Mouse (Mus musculus) heart, embryonic 13.5 days (tissue): ENCODE results near the gene Sectm1b. TPM values are rescaled to one million over a fixed set of nuclear protein-coding genes. Genes with fewer than 3 reads are reported as not detected.

Source experiments
- ATAC-seq: fragments of 200-750 bp; cut with Nextera tagmentation; 2 replicates; pipeline ENCODE4 v1.8.0; 2017; ENCODE audit warnings: moderate TSS enrichment; ENCODE audit not compliant: insufficient number of reproducible peaks, low FRiP score, low TSS enrichment; ENCODE audit errors: extremely low read depth
- H3K27ac ChIP-seq: fragments of 300-500 bp; sonication (generic); replicated peaks from 2 replicates; pipeline ENCODE4 v1.5.1; 2015; ENCODE audit warnings: moderate library complexity, mild to moderate bottlenecking, inconsistent platforms
- H3K27me3 ChIP-seq: fragments of 300-500 bp; sonication (generic); replicated peaks from 2 replicates; pipeline ENCODE4 v1.6.1; 2015; ENCODE audit warnings: mild to moderate bottlenecking, inconsistent platforms
- H3K36me3 ChIP-seq: fragments of 300-500 bp; sonication (generic); 2 replicates; pipeline ENCODE4 v1.6.1; 2015; ENCODE audit warnings: mild to moderate bottlenecking, inconsistent platforms
- H3K4me1 ChIP-seq: fragments of 300-500 bp; sonication (generic); 2 replicates; pipeline ENCODE4 v1.6.1; 2015; ENCODE audit warnings: inconsistent platforms
- H3K4me2 ChIP-seq: fragments of 300-500 bp; sonication (generic); 2 replicates; pipeline ENCODE4 v1.6.1; 2015; ENCODE audit warnings: inconsistent platforms, mild to moderate bottlenecking, moderate library complexity
- H3K4me3 ChIP-seq: fragments of 300-500 bp; sonication (generic); 2 replicates; pipeline ENCODE4 v1.5.1; 2015; ENCODE audit warnings: moderate library complexity, mild to moderate bottlenecking, inconsistent platforms
- H3K9ac ChIP-seq: fragments of 300-500 bp; sonication (generic); 2 replicates; pipeline ENCODE4 v1.6.1; 2015; ENCODE audit warnings: inconsistent platforms, mild to moderate bottlenecking, moderate library complexity
- H3K9me3 ChIP-seq: fragments of 300-500 bp; sonication (generic); 2 replicates; pipeline ENCODE4 v1.6.1; 2016; ENCODE audit warnings: inconsistent platforms
- WGBS: fragments of 180-500 bp; shearing (Covaris S2); methylation state at CpG from one replicate; pipeline ENCODE4 v1.1.7; 2015; ENCODE audit warnings: mixed read lengths; 5-methylcytosine and 5-hydroxymethylcytosine counted together
- polyA plus RNA-seq: library from polyadenylated mRNA; unstranded; fragments of >200 nt; fragmentation: Nextera tagmentation; extraction: Ambion mirVana; gene quantifications from 2 replicates; pipeline ENCODE4 v1.2.1, GENCODE M21; 2015

The Sectm1b gene
- polyA plus RNA-seq, 1 experiment from 2014 or later, result not detected

DNA sequence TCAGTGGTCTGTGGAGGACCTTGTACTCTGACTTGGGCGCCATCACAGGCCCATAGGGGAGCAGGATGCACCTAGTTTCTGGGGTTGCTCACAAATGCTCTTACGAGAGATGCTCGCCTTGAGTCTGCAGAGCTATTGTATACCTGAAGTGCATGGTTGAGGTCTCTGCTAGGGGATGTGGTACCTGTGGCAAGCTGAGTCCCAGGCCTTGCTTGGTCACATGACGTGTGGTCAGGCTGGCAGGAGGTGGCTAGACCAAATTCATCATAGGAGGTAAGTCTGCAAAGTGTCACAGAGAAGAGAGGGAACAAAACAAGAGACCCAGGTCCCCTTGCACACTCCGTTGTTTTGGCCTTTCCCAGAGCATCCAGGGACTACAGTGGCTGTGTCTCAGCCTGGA lies 43.9 kb downstream of the Sectm1b start:
- Histone ChIP-seq H3K9ac (no peak overlapping the region), H3K36me3 (no peaks in the 10 kb centered on the region), H3K27me3 (0 out of 2 replicates have a peak, but pooled peaks cover 2% of the 10 kb centered on the region), H3K4me2 (no peak overlapping the region), H3K27ac (no peak overlapping the region), H3K9me3 (no peaks in the 10 kb centered on the region), H3K4me1 (peaks cover 15% of the 10 kb centered on the region), H3K4me3 (no peak overlapping the region)
- 82% methylated on average over 5 of the region's 5 CpGs for WGBS
- no peak for ATAC-seq

GRCm38 (mm10) chr11:121017703-121018102 lies 45.7 kb downstream of the Sectm1b start:
- Histone ChIP-seq H3K27me3 (0 out of 2 replicates have a peak, but pooled peaks cover 2% of the 10 kb centered on the region), H3K4me1 (peaks cover 15% of the 10 kb centered on the region), H3K27ac (no peak overlapping the region), H3K9ac (no peak overlapping the region), H3K9me3 (no peaks in the 10 kb centered on the region), H3K4me2 (no peak overlapping the region), H3K36me3 (no peaks in the 10 kb centered on the region), H3K4me3 (no peak overlapping the region)
- no peak; the same call in 1 of the 2 replicates for ATAC-seq
- WGBS, result 36% methylated on average over 3 of the region's 3 CpGs

- WGBS, result 33% methylated on average over 6 of the region's 6 CpGs
- no peaks in the 10 kb centered on the region for H3K9me3 ChIP-seq
- H3K4me1 ChIP-seq, result peaks cover 15% of the 10 kb centered on the region
- H3K36me3 ChIP-seq, result no peaks in the 10 kb centered on the region
- no peak overlapping the region for H3K4me3 ChIP-seq
- peak overlapping the region; percentile 45; the same call in 1 of the 2 replicates for H3K27ac ChIP-seq
- H3K4me2 ChIP-seq, result 0 out of 2 replicates have a peak overlapping the region, but pooled peaks have one; percentile 69
- no peak overlapping the region for H3K9ac ChIP-seq
- 0 out of 2 replicates have a peak, but pooled peaks cover 2% of the 10 kb centered on the region for H3K27me3 ChIP-seq
- ATAC-seq, result no peak
These were observed 47.9 kb downstream of the Sectm1b start for GRCm38 (mm10) chr11:121015472-121015871.

DNA sequence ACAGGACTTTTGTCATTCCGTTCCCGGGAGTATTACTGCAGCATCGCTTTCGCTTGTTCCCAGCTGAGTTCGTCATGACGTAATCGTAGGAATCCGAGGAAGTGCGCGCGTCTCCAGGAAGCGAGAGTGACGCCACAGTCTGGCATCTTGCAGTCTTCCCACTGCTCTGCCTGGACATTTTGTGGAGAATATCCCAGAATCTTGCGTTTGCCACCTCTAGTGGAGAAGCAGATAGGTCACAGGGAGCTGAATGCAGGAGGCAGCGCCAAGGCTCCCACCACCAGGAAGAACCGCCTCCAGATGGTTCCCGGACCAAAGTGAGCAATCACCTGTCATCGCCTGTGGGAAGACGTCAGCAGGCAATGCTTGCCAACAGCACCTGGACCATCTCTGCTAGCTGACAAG lies 48.5 kb downstream of the Sectm1b start:
- 27% methylated on average over 19 of the region's 19 CpGs for WGBS
- ATAC-seq, result no peak

DNA sequence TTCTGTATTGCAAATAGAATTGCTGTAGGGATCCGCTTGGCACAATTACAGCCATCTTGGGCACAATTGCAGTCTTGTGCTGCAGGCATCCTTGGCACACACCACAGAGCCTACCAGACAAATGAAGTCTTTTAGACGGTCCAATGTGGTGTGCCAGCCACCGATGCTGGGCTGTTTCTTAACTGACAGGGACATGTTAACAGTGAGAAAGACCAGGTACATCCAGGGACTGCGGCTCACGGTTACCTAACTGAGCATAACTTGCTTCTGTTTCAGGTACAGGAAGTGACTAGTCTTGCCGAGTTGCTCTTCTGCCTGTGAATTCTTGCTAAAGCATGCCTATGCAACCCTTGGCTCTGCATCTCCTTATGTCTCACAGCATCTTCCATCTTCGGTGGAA lies 49.7 kb downstream of the Sectm1b start:
- H3K27ac ChIP-seq, result no peak overlapping the region
- H3K4me3 ChIP-seq, result no peak overlapping the region
- WGBS, result 76% methylated on average over 7 of the region's 7 CpGs
- peaks cover 15% of the 10 kb centered on the region for H3K4me1 ChIP-seq
- 0 out of 2 replicates have a peak, but pooled peaks cover 2% of the 10 kb centered on the region for H3K27me3 ChIP-seq
- ATAC-seq, result no peak
- H3K36me3 ChIP-seq, result no peaks in the 10 kb centered on the region
- H3K4me2 ChIP-seq, result no peak overlapping the region
- H3K9me3 ChIP-seq, result no peaks in the 10 kb centered on the region
- no peak overlapping the region for H3K9ac ChIP-seq

More for the DNA sequence above, 48.5 kb downstream of the Sectm1b start:
- H3K4me3 ChIP-seq, result peak overlapping the region; percentile 42
- H3K27ac ChIP-seq, result peak overlapping the region; percentile 26
- H3K9ac ChIP-seq, result peak overlapping the region; percentile 20
- no peaks in the 10 kb centered on the region for H3K36me3 ChIP-seq
- H3K4me2 ChIP-seq, result peak overlapping the region; percentile 69
- 0 out of 2 replicates have a peak, but pooled peaks cover 2% of the 10 kb centered on the region for H3K27me3 ChIP-seq
- peaks cover 15% of the 10 kb centered on the region for H3K4me1 ChIP-seq
- H3K9me3 ChIP-seq, result no peaks in the 10 kb centered on the region

DNA sequence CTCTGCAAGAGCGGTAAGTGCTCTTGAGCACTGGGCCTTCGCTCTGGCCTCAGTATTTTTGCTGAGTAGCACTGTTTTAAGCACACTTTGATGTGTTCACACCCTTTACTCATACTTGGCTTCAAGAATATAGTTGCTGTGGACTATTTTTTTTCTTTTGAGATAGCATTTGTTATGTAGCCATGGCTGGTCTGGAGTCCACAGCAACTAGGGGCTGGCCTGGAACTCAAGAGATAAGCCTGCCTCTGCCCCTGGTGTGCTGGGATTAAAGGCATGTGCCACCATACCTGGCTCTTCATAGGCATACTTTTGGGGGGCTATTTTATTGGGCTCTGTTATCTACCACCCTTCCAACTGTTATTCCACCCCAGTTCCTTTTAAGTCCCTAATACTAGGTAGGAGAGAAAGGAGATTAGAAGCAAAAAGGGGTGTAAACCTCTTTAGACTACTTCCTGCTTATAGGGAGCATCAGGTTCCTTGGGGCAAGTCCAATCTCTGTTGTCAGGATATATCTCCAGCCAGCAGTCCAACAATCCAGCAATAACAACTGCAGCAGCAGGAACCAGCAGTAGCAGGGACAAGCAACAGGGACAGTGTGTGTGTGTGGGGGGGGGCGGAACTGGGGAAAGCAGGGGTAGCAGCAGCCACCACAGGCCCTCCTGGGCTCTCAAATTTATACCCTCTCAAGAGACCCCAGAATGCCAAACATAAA lies 53.2 kb downstream of the Sectm1b start:
- WGBS, result 93% methylated on average over 3 of the region's 3 CpGs
- Histone ChIP-seq H3K4me1 (peaks cover 12% of the 10 kb centered on the region; the same call in 1 of the 2 replicates), H3K4me2 (no peak overlapping the region), H3K27ac (no peak overlapping the region), H3K9ac (no peak overlapping the region), H3K4me3 (no peak overlapping the region), H3K36me3 (no peaks in the 10 kb centered on the region), H3K27me3 (no peaks in the 10 kb centered on the region), H3K9me3 (no peaks in the 10 kb centered on the region)
- no peak for ATAC-seq

- WGBS, result 59% methylated on average over 6 of the region's 6 CpGs
- H3K9me3 ChIP-seq, result no peaks in the 10 kb centered on the region
These were observed 57.2 kb downstream of the Sectm1b start for GRCm38 (mm10) chr11:121006184-121006583.

DNA sequence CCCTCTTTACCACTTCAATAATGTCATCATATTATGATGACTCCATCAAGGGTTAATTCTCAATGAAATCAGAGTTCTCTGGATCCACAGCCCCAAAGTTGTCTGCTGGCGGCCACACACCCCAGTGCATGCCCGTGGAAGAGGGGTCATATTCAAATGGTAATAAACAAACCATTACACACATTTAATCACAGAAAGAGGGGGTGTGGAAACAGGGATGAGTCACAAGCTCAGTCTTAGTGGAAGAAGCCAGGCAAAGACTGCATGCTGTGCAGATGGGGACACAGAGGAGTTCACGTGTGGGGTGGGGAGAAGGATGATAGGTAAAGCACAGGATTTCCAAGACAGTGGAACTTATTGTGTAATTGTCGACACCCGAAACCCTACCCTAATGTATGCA lies 59.1 kb downstream of the Sectm1b start:
- ATAC-seq, result no peak
- Histone ChIP-seq H3K9ac (no peak overlapping the region), H3K4me1 (peaks cover 11% of the 10 kb centered on the region), H3K27ac (no peak overlapping the region), H3K36me3 (no peaks in the 10 kb centered on the region; the same call in none of the 2 replicates), H3K27me3 (peaks cover 4% of the 10 kb centered on the region; the same call in 1 of the 2 replicates), H3K4me2 (no peak overlapping the region), H3K9me3 (no peaks in the 10 kb centered on the region), H3K4me3 (no peak overlapping the region)
- WGBS, result 62% methylated on average over 5 of the region's 5 CpGs

More at GRCm38 (mm10) chr11:121006184-121006583, 57.2 kb downstream of the Sectm1b start:
- no peak overlapping the region for H3K4me2 ChIP-seq
- H3K36me3 ChIP-seq, result no peaks in the 10 kb centered on the region
- ATAC-seq, result no peak
- H3K4me1 ChIP-seq, result peaks cover 11% of the 10 kb centered on the region
- no peak overlapping the region for H3K27ac ChIP-seq
- peaks cover 4% of the 10 kb centered on the region; the same call in 1 of the 2 replicates for H3K27me3 ChIP-seq
- H3K4me3 ChIP-seq, result no peak overlapping the region
- H3K9ac ChIP-seq, result no peak overlapping the region

Other genes starting within 250 kb of the Sectm1b start
- gene Fasn, start 239.0 kb downstream of the Sectm1b start, polyA plus RNA-seq, result 23.2 and 26.4 TPM in 2 replicates
- gene Ccdc57, start 130.7 kb downstream of the Sectm1b start, polyA plus RNA-seq, result 3.1 and 3.7 TPM in 2 replicates
- 224 and 258 TPM in 2 replicates for gene Slc16a3, start 115.1 kb downstream of the Sectm1b start, polyA plus RNA-seq
- 71.4 and 71.5 TPM in 2 replicates for gene Csnk1d, start 72.2 kb downstream of the Sectm1b start, polyA plus RNA-seq
- 0.22 and 0.29 TPM in 2 replicates for gene Cd7, start 24.2 kb downstream of the Sectm1b start, polyA plus RNA-seq
- gene Sectm1a, start 17.7 kb upstream of the Sectm1b start, polyA plus RNA-seq, result 0.11 TPM in 1 of 2 replicates, not detected in the other
- not detected in 2 replicates for gene Tex19.2, start 55.1 kb upstream of the Sectm1b start, polyA plus RNA-seq
- not detected in 2 replicates for gene Tex19.1, start 82.6 kb upstream of the Sectm1b start, polyA plus RNA-seq
- not detected in 2 replicates for gene Uts2r, start 96.7 kb upstream of the Sectm1b start, polyA plus RNA-seq
- gene Hexdc, start 140.9 kb upstream of the Sectm1b start, polyA plus RNA-seq, result 7.6 and 8.4 TPM in 2 replicates
- 28.4 and 34.6 TPM in 2 replicates for gene Ogfod3, start 141.1 kb upstream of the Sectm1b start, polyA plus RNA-seq
- gene Cybc1, start 165.8 kb upstream of the Sectm1b start, polyA plus RNA-seq, result 21.5 and 21.6 TPM in 2 replicates
- 46.1 and 52.9 TPM in 2 replicates for gene Narf, start 173.7 kb upstream of the Sectm1b start, polyA plus RNA-seq
- gene Foxk2, start 196.4 kb upstream of the Sectm1b start, polyA plus RNA-seq, result 5.0 and 5.1 TPM in 2 replicates